Mouse (Mus musculus): ENCODE measurements around the gene Gstp1.
"Not testable (repeated sequence)": the region's sequence is repeated elsewhere in the genome, so short reads cannot be mapped to it uniquely, and the experiment has no call there.

Gstp1 gene

GRCm38 (mm10) chr19:4060044-4060898 lies 22.5 kb upstream of the Gstp1 start:
- not testable (repeated sequence) for DNase-seq (ENCODE audit: low spot score)

GRCm38 (mm10) chr19:4059069-4059740 lies 21.4 kb upstream of the Gstp1 start, which contains the start of gene Gstp3:
TSS of gene Gstp3 (minus strand) at chr19:4059569.
- no peak for DNase-seq (ENCODE audit: low spot score)

- no peak for DNase-seq (ENCODE audit: low spot score)
Observed at GRCm38 (mm10) chr19:4058581-4058980, 20.8 kb upstream of the Gstp1 start.

GRCm38 (mm10) chr19:4057962-4058361 lies 20.2 kb upstream of the Gstp1 start:
- no peak for DNase-seq (ENCODE audit: low spot score)

- no peak for DNase-seq (ENCODE audit: low spot score)
Observed at GRCm38 (mm10) chr19:4057389-4057788, 19.6 kb upstream of the Gstp1 start.

- DNase-seq (ENCODE audit: low spot score) = no peak
Observed at GRCm38 (mm10) chr19:4056727-4057126, 18.9 kb upstream of the Gstp1 start.

- no peak for DNase-seq (ENCODE audit: low spot score)
Observed at GRCm38 (mm10) chr19:4055947-4056693, 18.3 kb upstream of the Gstp1 start.

GRCm38 (mm10) chr19:4055216-4055946 lies 17.6 kb upstream of the Gstp1 start:
- DNase-seq (ENCODE audit: low spot score) = no peak

GRCm38 (mm10) chr19:4054613-4055012 lies 16.8 kb upstream of the Gstp1 start:
- DNase-seq (ENCODE audit: low spot score) = no peak

- no peak for DNase-seq (ENCODE audit: low spot score)
Observed at GRCm38 (mm10) chr19:4052516-4053030, 14.8 kb upstream of the Gstp1 start.

- peak; percentile 83 for DNase-seq (ENCODE audit: low spot score)
Observed at GRCm38 (mm10) chr19:4051741-4052515, 14.1 kb upstream of the Gstp1 start.

- DNase-seq (ENCODE audit: low spot score) = no peak
Observed at GRCm38 (mm10) chr19:4051016-4051415, 13.2 kb upstream of the Gstp1 start.

- not testable (repeated sequence) for DNase-seq (ENCODE audit: low spot score)
Observed at GRCm38 (mm10) chr19:4049069-4049468, 11.3 kb upstream of the Gstp1 start.

GRCm38 (mm10) chr19:4047859-4048258 lies 10.1 kb upstream of the Gstp1 start:
- DNase-seq (ENCODE audit: low spot score) = peak; percentile 91

GRCm38 (mm10) chr19:4046866-4047254 lies 9.1 kb upstream of the Gstp1 start:
- no peak for DNase-seq (ENCODE audit: low spot score)

- DNase-seq (ENCODE audit: low spot score) = peak; percentile 60
Observed at GRCm38 (mm10) chr19:4045966-4046865, 8.4 kb upstream of the Gstp1 start, which contains the start of gene Gstp2. TSS of gene Gstp2 (minus strand) at chr19:4046023.

GRCm38 (mm10) chr19:4044109-4044508 lies 6.3 kb upstream of the Gstp1 start:
- not testable (repeated sequence) for DNase-seq (ENCODE audit: low spot score)

GRCm38 (mm10) chr19:4042124-4042523 lies 4.3 kb upstream of the Gstp1 start:
- no peak for DNase-seq (ENCODE audit: low spot score)

- DNase-seq (ENCODE audit: low spot score) = not testable (repeated sequence)
Observed at GRCm38 (mm10) chr19:4041500-4041899, 3.7 kb upstream of the Gstp1 start.

GRCm38 (mm10) chr19:4040941-4041340 lies 3.2 kb upstream of the Gstp1 start:
- DNase-seq (ENCODE audit: low spot score) = not testable (repeated sequence)
